Mouse (Mus musculus): ENCODE measurements around the gene Vps16.

DNA sequence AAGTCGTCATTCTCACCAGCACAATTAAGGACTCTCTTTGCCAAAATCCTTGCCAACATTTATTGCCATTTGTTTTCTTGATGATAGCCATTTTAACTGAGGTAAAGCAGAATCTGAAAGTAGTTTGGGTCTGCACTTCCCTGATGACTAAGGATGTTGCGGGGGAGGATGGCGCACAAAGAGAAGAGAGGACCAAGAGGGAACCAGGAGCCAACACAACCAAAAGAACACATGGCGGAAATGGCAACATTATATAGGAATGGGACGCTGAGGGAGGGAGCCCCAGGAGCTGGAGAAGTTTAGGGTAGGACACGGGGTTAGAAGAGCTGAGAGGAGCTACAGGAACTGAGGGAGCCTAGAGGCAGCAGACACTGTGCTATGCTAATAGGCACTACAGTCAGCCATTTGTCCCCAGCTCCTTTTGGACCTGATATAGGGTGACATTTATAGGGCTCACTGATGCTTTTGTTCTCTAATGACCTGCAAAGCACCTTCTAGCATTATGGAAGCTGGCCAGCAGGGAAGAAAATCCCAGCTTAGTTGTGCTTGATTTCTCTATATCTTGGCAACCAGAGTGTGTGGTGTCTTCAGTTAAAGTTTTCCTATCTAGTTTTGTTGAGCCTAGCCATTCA, 52.6 kb downstream of the Vps16 start:
- TF ChIP-seq POLR2A (IDR thresholded peaks at IDR 0.05; ENCODE audit: borderline replicate concordance, low read depth, low read length) (no peak), CTCF (IDR thresholded peaks at IDR 0.05; ENCODE audit: low read depth, low read length) (no peak)
